Mouse (Mus musculus): ENCODE data around the gene Olfr102.
A peak's percentile ranks its signal among the peaks of the same experiment; 100 is the strongest.

Olfr102 gene

DNA sequence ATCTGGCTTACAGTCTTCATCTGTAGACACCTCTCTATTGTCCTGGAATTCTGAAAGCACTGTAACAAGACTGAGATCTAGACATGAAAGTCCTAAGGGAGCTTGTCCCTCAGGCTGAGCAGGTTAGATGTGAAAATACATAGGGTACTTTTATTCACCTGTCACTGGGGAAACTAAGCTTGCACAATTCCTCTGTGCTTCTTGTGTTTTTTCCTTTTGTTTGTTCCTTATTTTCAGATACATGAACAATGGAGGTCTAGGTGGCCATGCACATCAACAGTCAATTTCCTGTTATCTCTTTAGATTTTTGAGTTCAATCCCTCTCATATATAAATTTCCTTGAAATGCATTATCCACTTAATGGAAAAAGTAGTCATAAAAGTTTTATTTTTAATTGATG is at the start of gene Olfr102:
TSS of gene Olfr102 (minus strand) at position 101 of the 400 bp plus-strand sequence.
- no peak for DNase-seq

DNA sequence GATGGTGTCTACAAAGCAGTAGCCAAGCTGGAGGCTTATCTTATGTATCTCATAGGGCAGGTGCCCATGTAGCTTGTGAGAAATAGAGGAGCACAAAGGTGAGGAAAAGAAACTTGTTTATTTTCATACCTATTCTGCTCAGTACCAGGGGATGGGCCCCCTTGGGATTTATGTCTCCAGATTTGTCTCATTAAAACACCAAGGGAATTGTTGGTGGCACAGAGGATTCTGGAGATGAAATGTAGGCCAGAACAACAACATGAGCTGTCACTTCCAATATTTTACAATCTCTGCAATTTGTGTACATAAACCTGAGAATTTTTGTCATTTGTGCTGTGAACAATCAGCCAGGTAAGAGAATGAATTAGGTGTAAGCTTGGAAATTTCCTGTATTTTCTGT is 42.4 kb upstream of the Olfr102 start, which contains the start of gene Olfr104-ps:
TSS of gene Olfr104-ps (plus strand) at position 301 of the 400 bp plus-strand sequence.
- DNase-seq, result no peak

DNA sequence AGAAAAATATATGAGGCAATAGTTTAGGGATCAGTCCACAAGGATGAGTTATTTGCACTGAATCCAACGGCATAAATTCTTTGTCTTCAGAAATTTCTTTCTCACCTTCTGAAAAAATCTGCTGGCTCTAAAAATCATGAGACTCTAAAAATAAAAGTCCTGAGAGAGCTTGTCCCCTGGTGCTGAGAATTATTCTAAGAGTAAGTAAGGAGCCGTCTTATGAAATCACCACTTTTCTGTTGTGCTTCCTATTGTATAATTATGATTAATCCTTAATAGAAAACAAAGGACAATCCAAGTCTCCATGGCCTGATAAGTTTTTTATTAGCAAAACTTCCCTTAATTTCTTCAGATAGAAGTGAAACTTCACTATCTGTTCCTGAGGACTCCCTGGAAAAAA is 22.7 kb upstream of the Olfr102 start, which contains the start of gene Olfr103:
TSS of gene Olfr103 (minus strand) at position 101 of the 400 bp plus-strand sequence.
- DNase-seq, result no peak

DNA sequence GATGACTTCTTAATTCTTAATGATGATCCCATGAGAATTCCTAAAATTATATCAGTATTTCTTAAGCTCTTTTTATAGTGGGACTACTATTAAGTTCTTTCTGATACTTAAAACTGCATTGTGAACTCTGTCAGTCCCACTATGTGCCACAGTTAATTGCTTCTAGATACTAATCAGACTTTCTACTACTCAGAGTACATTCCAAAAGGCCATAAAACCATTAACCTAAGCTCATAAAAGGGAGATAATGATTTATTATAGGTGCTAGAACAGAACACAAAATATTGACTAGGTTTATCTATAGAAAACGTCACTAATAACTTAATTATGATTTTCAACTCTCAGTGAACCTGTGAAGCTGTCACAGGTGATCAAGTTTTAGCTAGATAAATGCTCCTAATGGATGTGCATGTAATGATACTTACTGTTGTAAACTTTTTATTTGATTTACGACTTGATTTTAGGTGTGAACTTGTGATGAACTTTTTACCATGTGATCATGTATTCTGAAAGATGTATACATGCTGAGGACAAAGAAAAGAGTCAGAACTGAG is 6.6 kb downstream of the Olfr102 start:
- no peak for DNase-seq

DNA sequence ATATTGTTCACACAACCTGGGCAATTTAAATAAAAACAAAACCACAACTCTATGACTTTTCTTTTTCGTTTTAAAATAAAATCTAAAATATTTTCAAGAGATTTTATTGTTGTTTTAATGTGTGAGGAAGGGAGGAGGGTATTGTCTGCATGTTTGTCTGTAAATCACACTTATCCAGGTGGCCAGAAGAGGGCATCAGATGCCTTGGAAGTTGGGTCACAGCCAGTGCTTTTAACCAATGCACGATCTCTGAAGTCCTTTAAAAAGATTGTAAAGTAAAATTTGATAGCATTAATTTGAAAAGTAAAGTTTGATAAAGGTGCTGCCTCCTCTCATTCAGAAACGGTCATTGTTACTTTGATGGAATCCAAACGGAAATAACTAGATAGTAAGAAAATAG is 8.4 kb downstream of the Olfr102 start:
- no peak for DNase-seq

DNA sequence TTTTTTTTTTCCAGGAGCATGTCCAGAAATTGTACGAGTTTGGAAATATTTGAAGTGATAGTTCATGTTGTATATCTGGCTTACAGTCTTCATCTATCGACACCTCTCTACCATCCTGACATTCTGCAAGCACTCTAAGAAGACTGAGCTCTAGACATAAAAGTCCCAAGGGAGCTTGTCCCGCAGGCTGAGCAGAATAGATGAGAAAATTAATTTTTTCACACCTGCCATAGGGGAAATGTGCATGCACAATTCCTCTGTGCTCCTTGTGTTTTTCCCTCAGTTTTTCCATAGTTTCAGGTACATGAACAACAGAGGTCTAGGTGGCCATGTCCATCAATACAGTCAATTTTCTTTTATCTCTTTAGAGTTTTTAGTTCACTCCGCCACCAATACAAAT is 12.6 kb downstream of the Olfr102 start, which contains the start of gene Olfr101:
TSS of gene Olfr101 (minus strand) at position 101 of the 400 bp plus-strand sequence.
- DNase-seq, result no peak

DNA sequence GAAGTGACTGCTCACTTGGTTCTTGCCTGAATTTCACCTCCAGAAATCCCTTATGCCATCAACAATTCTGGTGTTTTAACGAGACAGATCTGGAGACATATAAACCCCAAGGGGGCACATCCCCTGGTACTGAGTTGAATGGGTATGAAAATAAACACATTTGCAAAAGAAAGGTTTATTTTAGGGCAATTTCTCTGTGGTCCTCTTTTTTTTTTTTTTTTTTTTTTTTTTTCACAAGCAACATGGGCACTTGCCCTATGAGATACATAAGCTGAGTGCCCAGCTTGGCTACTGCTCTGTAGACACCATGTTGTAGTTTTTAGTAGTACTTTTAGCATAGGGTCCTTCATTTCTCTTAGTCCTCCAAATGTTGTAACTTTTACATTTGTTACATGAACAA is 33.5 kb downstream of the Olfr102 start, which contains the start of gene Olfr99:
TSS of gene Olfr99 (minus strand) at position 101 of the 400 bp plus-strand sequence.
- no peak for DNase-seq

DNA sequence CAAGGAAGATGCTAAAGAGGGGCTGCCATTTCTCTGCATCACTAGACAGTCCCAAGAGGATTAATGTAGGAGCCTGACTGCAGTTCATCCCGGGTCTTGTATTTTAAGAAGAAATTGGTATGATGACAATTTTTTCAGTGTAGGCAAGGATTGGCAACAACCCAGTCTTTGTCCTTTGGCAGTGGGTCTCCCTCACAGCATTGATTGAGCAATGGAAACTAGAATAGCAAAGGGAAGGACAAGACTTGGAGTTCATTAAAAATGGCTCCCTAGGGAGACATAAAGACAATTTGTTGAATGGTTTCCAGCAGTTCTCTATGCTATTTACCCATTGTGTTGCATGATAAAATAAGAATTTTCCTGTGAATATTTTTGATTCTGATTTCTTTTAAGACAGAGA is 36.5 kb downstream of the Olfr102 start:
- no peak for DNase-seq

DNA sequence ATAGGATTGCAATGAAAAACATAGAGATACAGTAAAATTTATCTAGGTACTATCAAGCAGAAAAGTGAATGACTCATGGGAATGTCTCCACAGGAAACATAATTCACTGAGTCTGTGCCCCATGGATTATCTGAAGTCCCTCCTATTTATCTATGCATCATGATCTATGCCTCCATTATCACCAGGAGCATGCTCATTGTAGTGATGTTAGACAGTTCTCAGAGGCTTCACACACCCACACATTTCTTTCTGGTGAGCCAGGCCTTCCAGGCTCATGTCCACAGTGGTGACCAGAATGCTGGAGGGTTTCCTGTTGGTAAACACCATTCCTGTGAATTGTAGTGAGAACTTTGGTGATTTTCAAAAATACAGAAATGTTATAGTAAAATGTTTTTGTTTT is 40.3 kb downstream of the Olfr102 start:
- DNase-seq, result no peak

DNA sequence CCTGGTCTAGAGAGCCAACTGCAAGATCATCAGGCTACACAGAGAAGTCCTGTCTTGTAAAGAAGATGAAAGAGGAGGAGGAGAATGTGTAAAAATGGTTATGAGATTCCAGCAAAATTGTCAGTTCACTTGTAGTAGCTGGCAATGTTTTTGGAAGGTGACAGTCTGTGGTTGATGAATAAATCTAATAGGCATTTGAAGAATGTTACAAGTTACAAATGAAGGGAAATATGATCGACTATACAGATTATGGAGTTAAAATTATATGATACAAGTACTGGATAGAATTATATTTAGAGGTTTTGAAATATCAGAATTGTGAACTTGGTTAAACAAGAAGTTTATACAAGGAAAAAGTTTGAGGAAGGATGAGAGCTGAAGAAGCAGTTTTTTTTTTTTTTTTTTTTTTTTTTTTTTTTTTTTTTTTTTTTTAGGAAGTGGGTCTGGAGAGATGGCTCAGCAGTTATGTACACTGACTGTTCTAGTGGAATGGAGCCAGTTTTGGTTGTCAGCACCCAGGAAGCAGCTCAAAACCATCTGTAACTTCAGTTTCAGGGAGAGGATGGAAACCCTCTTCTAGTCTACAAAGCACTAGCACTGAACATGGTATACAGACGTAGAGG is 41.1 kb downstream of the Olfr102 start:
- DNase-seq, result no peak

DNA sequence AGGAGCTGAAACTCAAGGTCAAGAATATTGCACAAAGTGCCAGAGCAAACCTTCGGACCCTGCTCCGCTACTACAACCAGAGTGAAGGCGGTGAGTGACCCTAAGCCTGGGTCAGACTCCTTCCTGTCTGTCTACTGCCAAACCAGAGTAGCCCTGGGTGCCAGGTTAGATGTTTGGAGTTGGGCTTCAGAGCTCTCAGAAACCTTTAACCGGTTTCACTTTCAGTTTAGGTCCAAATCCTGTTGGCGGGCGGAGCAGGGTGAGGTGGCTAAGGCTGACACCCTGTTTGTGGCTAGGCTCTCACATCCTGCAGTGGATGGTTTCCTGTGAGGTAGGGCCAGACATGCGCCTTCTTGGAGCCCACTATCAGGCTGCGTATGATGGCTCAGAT is 46.2 kb downstream of the Olfr102 start:
- peak; percentile 70 for DNase-seq

DNA sequence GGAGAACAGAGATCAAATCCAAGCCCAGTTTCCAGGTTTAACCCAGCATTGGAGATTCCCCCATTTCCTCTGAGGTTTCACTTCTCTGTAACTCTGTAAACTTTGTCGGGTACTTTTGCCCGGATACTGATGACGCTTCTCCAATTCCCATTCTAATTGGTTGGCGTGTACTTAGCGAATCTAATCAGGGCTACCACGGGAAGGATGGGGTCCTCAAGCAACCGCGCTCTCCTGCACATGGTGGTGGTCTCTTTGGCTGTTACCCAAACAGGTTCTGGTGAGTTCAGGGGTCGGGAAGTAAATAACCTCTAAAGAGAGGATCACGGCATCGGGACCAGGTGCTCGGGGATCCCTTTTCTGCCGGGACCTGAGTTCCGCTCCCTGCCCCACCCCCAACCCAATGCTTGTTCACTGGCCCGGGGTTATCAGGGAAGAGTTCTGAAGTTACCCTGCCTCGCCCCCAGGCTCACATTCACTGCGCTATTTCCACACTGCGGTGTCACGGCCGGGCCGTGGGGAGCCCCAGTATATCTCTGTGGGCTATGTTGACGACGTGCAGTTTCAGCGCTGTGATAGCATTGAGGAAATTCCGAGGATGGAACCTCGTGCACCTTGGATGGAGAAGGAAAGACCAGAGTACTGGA is 46.7 kb downstream of the Olfr102 start, which contains the start of gene H2-M3:
TSS of gene H2-M3 (plus strand) at position 163 of the 644 bp plus-strand sequence.
- DNase-seq, result peak; percentile 96

DNA sequence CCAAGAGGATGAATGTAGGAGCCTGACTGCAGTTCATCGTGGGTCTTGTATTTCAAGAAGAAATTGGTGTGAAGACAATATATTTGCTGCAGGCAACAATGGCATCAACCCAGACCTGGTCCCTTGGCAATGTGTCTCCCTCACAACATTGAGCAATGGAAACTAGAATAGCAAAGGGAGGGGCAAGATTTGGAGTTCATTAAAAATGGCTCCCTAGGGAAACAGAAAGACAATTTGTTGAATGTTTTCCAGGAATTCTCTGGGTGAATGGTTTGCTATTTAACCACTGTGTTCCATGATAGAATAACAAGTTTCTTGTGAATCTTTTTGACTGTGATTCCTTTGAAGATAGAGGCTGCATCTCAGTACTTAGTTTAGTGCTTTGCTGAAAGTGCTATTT is 53.2 kb downstream of the Olfr102 start, which contains the start of gene Olfr98:
TSS of gene Olfr98 (minus strand) at position 124 of the 400 bp plus-strand sequence.
- no peak for DNase-seq

Data from thymus, postnatal 25 days (tissue).